Comparison of ENCODE assay signal across 26 mouse cellular contexts in the genomic region with DNA sequence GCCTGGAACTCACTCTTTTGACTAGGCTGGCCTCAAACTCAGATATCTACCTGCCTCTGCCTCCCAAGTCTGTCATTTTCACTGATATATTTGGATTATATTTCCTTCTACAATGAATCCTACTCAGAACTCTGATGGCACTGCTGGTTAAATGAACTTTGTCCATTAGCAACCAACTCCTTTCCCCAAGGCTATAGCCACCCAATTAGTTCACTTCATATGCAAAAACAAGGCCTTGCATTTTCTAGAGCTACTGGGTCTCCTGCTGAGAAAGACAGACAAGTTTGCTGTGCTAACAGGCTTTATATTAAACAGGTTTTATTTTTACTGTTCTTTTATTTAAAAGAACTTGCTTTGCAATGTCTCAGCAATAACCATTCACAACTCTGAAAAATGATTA.
DNase-seq lines count a peak whose midpoint lies in the region; ATAC-seq and TF ChIP-seq lines count a peak whose summit lies in the region.
"Had no signal": no experiment of that assay in that cellular context is flagged by ENCODE, and none has a peak within 500 bp of the region (broad histone marks: within the 10 kb centered on the region; RNA-seq: fewer than 3 reads in every experiment).

No protein-coding gene starts in this region.

- peak; percentile 89 for DNase-seq in ES-CJ7 (ENCODE audit: low read depth, low spot score)
- peak; percentile 73 for DNase-seq in R1 (ENCODE audit: low read depth, low spot score)
- DNase-seq in ZHBTc4 (ENCODE audit: low read depth, low spot score), result peak; percentile 64
- no peak for DNase-seq in gastrocnemius, postnatal 25 days
- DNase-seq: adrenal gland, adult 2 months; adrenal gland, postnatal 10 days; adrenal gland, postnatal 25 days; B cell, adult 2 months; cerebellum, adult 11 months; cerebellum, adult 18-20 months; cerebellum, adult 8-10 months; cerebellum, adult 9-11 months; cerebellum, postnatal 14 days; cerebellum, postnatal 36 days had no signal

- no peaks in the 10 kb centered on the region for H3K27me3 ChIP-seq in intestine, postnatal 0 days (replicated peaks; ENCODE audit: control insufficient read depth, insufficient read depth, low read length)
- H3K27me3 ChIP-seq: CH12.LX; embryonic facial prominence, embryonic 12.5 days; forebrain, embryonic 12.5 days had no signal

- H3K9me3 ChIP-seq in intestine, postnatal 0 days (ENCODE audit: control insufficient read depth), result no peaks in the 10 kb centered on the region
- H3K9me3 ChIP-seq: embryonic facial prominence, embryonic 10.5 days; embryonic facial prominence, embryonic 12.5 days; forebrain, embryonic 10.5 days; forebrain, embryonic 12.5 days; G1E had no signal

- H3K4me3 ChIP-seq in intestine, postnatal 0 days (ENCODE audit: low read depth, low read length), result no peak overlapping the region
- H3K4me3 ChIP-seq: embryonic facial prominence, embryonic 10.5 days; embryonic facial prominence, embryonic 12.5 days; erythroblast, embryonic 14.5 days; forebrain, embryonic 10.5 days; forebrain, embryonic 12.5 days had no signal

- H3K36me3 ChIP-seq in intestine, postnatal 0 days (ENCODE audit: control insufficient read depth, insufficient read depth), result no peaks in the 10 kb centered on the region
- H3K36me3 ChIP-seq: embryonic facial prominence, embryonic 10.5 days; embryonic facial prominence, embryonic 12.5 days; forebrain, embryonic 10.5 days; forebrain, embryonic 12.5 days; G1E had no signal

- H3K4me1 ChIP-seq in intestine, postnatal 0 days (replicated peaks; ENCODE audit: control insufficient read depth, insufficient read depth, low read length), result no peaks in the 10 kb centered on the region
- H3K4me1 ChIP-seq: embryonic facial prominence, embryonic 10.5 days; embryonic facial prominence, embryonic 12.5 days; forebrain, embryonic 10.5 days; forebrain, embryonic 12.5 days had no signal

- no peak overlapping the region for H3K27ac ChIP-seq in intestine, postnatal 0 days (ENCODE audit: low read depth, low read length)
- H3K27ac ChIP-seq: embryonic facial prominence, embryonic 10.5 days; embryonic facial prominence, embryonic 12.5 days; forebrain, embryonic 10.5 days; forebrain, embryonic 12.5 days had no signal

- no peak overlapping the region for H3K4me2 ChIP-seq in intestine, postnatal 0 days (replicated peaks; ENCODE audit: low read depth)
- H3K4me2 ChIP-seq: embryonic facial prominence, embryonic 12.5 days; forebrain, embryonic 12.5 days had no signal

- TF ChIP-seq CTCF in intestine, postnatal 0 days (IDR thresholded peaks at IDR 0.05; ENCODE audit: low read depth), result no peak

- H3K9ac ChIP-seq in intestine, postnatal 0 days (ENCODE audit: low read depth, low read length), result no peak overlapping the region
- H3K9ac ChIP-seq: embryonic facial prominence, embryonic 12.5 days; forebrain, embryonic 12.5 days had no signal

- no peak for ATAC-seq in intestine, postnatal 0 days
- ATAC-seq: CD4-positive, CD25-positive, alpha-beta regulatory T cell, adult 4 months; forebrain, embryonic 14.5 days; forebrain, embryonic 16.5 days; Patski had no signal
